Mouse (Mus musculus) heart, embryonic 12.5 days (tissue): Measurements from ENCODE around the gene F2. TPM values are rescaled to one million over a fixed set of nuclear protein-coding genes. Genes with fewer than 3 reads are reported as not detected.

Experiments used
- ATAC-seq: fragments of 200-750 bp; cut with Nextera tagmentation; 2 replicates; pipeline ENCODE4 v1.8.0; 2017; ENCODE audit warnings: moderate TSS enrichment, moderate library complexity; ENCODE audit not compliant: insufficient number of reproducible peaks, low FRiP score
- H3K27ac ChIP-seq: fragments of 300-500 bp; sonication (generic); 2 replicates; pipeline ENCODE4 v1.5.1; 2016; ENCODE audit warnings: mild to moderate bottlenecking, moderate library complexity; ENCODE audit not compliant: poor library complexity, severe bottlenecking
- H3K27me3 ChIP-seq: fragments of 300-500 bp; sonication (generic); replicated peaks from 2 replicates; pipeline ENCODE4 v1.6.1; 2016; ENCODE audit warnings: mild to moderate bottlenecking, moderate library complexity
- H3K36me3 ChIP-seq: fragments of 300-500 bp; sonication (generic); 2 replicates; pipeline ENCODE4 v1.6.1; 2016; ENCODE audit warnings: mild to moderate bottlenecking, moderate library complexity
- H3K4me1 ChIP-seq: fragments of 300-500 bp; sonication (generic); replicated peaks from 2 replicates; pipeline ENCODE4 v1.6.1; 2016; ENCODE audit warnings: mild to moderate bottlenecking
- H3K4me2 ChIP-seq: fragments of 300-500 bp; sonication (generic); 2 replicates; pipeline ENCODE4 v1.6.1; 2016; ENCODE audit warnings: mild to moderate bottlenecking, moderate library complexity
- H3K4me3 ChIP-seq: fragments of 300-500 bp; sonication (generic); 2 replicates; pipeline ENCODE4 v1.5.1; 2016; ENCODE audit warnings: mild to moderate bottlenecking
- H3K9ac ChIP-seq: fragments of 300-500 bp; sonication (generic); 2 replicates; pipeline ENCODE4 v1.6.1; 2016; ENCODE audit warnings: mild to moderate bottlenecking, moderate library complexity
- H3K9me3 ChIP-seq: fragments of 300-500 bp; sonication (generic); replicated peaks from 2 replicates; pipeline ENCODE4 v1.6.1; 2016; ENCODE audit warnings: mild to moderate bottlenecking, moderate library complexity
- WGBS: fragments of 180-500 bp; shearing (Covaris S2); methylation state at CpG from one replicate; pipeline ENCODE4 v1.1.7; 2016; 5-methylcytosine and 5-hydroxymethylcytosine counted together
- polyA plus RNA-seq: library from polyadenylated mRNA; unstranded; fragments of >200 nt; fragmentation: Nextera tagmentation; extraction: Ambion mirVana; gene quantifications from 2 replicates; pipeline ENCODE4 v1.2.1, GENCODE M21; 2016

The F2 gene
- polyA plus RNA-seq, result 0.60 and 2.2 TPM in 2 replicates

DNA sequence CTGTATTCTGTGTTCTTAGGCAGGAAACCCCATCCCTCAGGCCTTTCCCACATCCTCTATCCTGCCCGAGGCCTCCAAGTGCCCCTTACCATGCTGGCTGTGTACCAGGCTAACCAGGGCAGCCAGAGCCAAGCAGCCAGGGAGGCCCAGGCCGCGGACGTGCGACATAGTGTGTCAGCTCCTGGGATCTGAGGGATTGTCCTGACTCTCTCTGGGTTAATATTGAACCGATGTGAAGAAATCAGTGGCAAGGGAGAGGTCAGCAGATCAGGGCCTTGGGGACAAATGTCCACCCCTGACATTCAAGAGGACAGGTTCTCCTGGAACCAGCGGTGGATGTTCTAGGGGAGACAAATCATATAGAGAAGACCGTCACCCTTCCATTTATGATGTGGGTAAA is at the start of gene F2:
Gene F2 (minus strand): TSS at position 186 of the 400 bp plus-strand sequence.
- no peak for ATAC-seq
- no peaks in the 10 kb centered on the region for H3K9me3 ChIP-seq
- H3K4me3 ChIP-seq, result no peak within 1 kb of the TSS
- no peaks in the 10 kb centered on the region for H3K36me3 ChIP-seq
- no peak within 1 kb of the TSS for H3K9ac ChIP-seq
- H3K4me2 ChIP-seq, result no peak within 1 kb of the TSS
- 83% methylated on average over 8 of the region's 8 CpGs for WGBS
- no peaks in the 10 kb centered on the region for H3K27me3 ChIP-seq
- 0 out of 2 replicates have a peak, but pooled peaks cover 3% of the 10 kb centered on the region for H3K4me1 ChIP-seq
- no peak within 1 kb of the TSS for H3K27ac ChIP-seq

DNA sequence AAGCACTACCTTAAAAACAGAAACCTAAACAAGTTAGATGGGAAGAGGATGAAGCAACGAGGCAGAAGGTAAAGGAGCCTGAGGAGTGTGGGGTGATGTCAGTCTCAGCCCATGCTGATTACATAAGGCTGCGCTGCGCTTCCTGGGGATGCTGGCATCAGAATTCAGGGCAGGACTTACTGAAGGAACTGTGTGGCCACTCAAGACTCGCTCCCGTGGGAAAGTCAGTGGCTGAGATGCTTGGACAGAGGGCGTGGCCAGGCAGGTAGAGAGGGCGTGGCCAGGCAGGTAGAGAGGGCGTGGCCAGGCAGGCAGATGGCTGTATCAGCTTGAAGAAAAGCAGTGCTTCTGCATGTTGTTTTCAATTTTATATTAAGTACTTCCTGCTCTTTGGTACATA is 47.7 kb upstream of the F2 start:
- H3K27ac ChIP-seq, result no peak overlapping the region
- H3K27me3 ChIP-seq, result no peaks in the 10 kb centered on the region
- H3K4me2 ChIP-seq, result no peak overlapping the region
- H3K9ac ChIP-seq, result no peak overlapping the region
- no peak for ATAC-seq
- H3K4me1 ChIP-seq, result peaks cover 6% of the 10 kb centered on the region; the same call in 1 of the 2 replicates
- H3K36me3 ChIP-seq, result peaks cover 73% of the 10 kb centered on the region
- H3K9me3 ChIP-seq, result no peaks in the 10 kb centered on the region
- 75% methylated on average over 8 of the region's 8 CpGs for WGBS
- no peak overlapping the region for H3K4me3 ChIP-seq

DNA sequence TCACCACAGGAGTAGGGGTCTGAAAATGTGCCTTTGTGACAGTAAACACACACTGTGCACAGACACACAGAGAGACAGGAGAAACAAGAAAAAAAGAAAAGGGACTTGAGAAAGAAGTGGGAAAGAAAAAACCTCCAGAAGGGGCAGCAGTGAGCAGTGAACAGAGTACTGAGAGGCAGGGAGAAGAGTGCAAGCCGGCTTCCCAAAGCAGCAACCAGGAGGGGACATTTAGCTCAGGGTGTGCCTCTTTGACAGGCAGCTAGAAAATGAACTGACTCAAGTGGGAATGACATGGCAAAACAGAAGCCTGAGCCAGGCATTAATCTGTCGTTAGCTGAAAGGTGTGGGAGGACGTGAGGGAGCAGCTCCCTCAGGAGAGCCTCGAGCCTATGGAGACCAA is 46.6 kb upstream of the F2 start:
- H3K36me3 ChIP-seq, result peaks cover 75% of the 10 kb centered on the region
- no peak overlapping the region for H3K9ac ChIP-seq
- no peaks in the 10 kb centered on the region for H3K9me3 ChIP-seq
- H3K27ac ChIP-seq, result no peak overlapping the region
- 0 out of 2 replicates have a peak, but pooled peaks have one; percentile 36 for ATAC-seq
- H3K4me3 ChIP-seq, result no peak overlapping the region
- no peaks in the 10 kb centered on the region for H3K27me3 ChIP-seq
- H3K4me1 ChIP-seq, result peaks cover 6% of the 10 kb centered on the region; the same call in 1 of the 2 replicates
- WGBS, result 36% methylated on average over 4 of the region's 4 CpGs
- H3K4me2 ChIP-seq, result no peak overlapping the region

DNA sequence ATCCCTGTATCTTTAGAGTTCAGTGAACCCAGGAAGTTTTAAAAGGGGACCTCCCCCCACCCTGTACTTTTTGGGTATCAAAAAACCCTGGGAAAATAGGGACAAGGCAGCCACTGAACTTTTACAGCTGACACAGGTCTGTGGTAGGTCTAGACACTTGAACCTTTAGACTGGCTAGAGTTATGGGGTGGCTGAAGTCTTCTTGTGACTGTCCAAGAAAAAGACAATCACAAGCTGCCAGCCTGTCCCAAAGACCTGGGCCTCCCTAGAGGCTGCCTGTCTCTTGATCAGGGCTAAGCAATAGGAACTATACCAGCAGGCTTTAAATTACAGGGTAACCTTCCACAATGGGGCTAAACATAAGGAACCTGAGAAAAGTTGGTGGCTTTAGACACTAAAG is 40.7 kb upstream of the F2 start:
- Histone ChIP-seq H3K4me3 (no peak overlapping the region), H3K27ac (no peak overlapping the region), H3K27me3 (no peaks in the 10 kb centered on the region), H3K9me3 (no peaks in the 10 kb centered on the region), H3K36me3 (peaks cover 95% of the 10 kb centered on the region), H3K4me1 (no peaks in the 10 kb centered on the region), H3K4me2 (no peak overlapping the region), H3K9ac (no peak overlapping the region)
- no peak for ATAC-seq

DNA sequence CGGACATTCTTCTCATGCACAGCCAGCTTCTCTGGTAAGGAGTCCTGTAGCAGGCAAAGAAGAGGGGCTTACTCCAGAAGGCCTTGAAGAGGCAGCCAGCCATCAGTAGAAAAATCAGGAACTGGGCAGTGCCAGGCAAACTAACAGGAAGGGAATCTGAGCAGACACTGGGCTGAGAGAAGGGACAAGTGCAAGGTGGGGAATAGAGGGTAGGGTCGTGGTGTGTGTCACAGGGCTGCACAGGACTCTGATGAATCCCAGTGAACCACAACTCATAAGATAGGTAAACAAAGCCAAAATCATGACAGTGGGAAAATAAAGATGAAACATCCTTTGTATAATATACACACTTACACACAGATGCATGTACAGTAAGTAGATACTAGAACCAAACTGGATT is 40.2 kb upstream of the F2 start:
- Histone ChIP-seq H3K4me1 (no peaks in the 10 kb centered on the region), H3K27me3 (no peaks in the 10 kb centered on the region), H3K27ac (no peak overlapping the region), H3K9me3 (no peaks in the 10 kb centered on the region), H3K9ac (no peak overlapping the region), H3K4me2 (no peak overlapping the region), H3K4me3 (no peak overlapping the region), H3K36me3 (peaks cover 95% of the 10 kb centered on the region)
- no peak for ATAC-seq
- WGBS, result 72% methylated on average over 2 of the region's 2 CpGs

DNA sequence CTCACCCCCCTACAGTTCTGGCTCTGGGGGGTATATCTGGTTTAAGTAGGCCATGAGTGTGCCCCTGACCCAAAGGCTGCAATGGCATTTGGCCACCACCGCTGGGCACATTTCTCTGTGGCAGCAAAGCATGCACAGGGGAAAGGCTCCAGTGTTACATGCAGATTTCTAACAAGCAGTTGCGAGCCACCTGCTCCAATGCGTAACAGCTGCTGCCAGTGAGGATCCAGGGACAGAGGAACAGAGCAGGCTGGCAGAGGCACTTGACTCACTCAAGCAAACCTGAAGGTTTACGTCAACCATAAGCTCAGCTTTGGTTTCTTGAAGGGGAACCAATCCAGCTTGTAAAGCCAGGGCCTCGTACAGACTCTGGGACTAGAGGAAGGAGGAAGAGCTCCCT is 38.7 kb upstream of the F2 start:
- peaks cover 95% of the 10 kb centered on the region for H3K36me3 ChIP-seq
- no peak overlapping the region for H3K4me2 ChIP-seq
- H3K27ac ChIP-seq, result no peak overlapping the region
- H3K27me3 ChIP-seq, result no peaks in the 10 kb centered on the region
- no peak overlapping the region for H3K4me3 ChIP-seq
- H3K4me1 ChIP-seq, result no peaks in the 10 kb centered on the region
- no peak for ATAC-seq
- H3K9ac ChIP-seq, result no peak overlapping the region
- 92% methylated on average over 5 of the region's 5 CpGs for WGBS
- no peaks in the 10 kb centered on the region for H3K9me3 ChIP-seq

DNA sequence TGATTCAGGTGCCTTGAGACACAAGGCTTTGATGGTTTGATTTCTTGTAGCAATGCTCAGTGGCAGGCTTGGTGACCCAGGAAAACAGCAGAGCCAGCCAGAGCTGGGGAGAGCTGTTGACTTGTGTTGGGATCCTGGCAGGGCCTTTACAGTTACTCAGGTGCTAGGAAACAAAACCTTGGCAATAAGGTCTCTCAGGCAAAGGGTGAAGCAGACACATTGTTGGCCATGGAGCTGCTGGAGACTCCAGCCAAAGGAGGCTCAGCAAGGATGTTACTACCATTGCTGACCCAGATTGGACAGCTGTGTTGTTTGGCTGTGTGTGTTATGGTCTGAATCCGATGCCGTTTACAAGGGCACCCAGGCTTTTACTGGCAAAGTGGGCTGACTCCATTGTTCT is 37.4 kb upstream of the F2 start:
- Histone ChIP-seq H3K27ac (no peak overlapping the region), H3K36me3 (peaks cover 97% of the 10 kb centered on the region), H3K9me3 (no peaks in the 10 kb centered on the region), H3K4me2 (no peak overlapping the region), H3K27me3 (no peaks in the 10 kb centered on the region), H3K9ac (no peak overlapping the region), H3K4me3 (no peak overlapping the region), H3K4me1 (no peaks in the 10 kb centered on the region)
- ATAC-seq, result no peak
- 88% methylated on average over 2 of the region's 2 CpGs for WGBS

DNA sequence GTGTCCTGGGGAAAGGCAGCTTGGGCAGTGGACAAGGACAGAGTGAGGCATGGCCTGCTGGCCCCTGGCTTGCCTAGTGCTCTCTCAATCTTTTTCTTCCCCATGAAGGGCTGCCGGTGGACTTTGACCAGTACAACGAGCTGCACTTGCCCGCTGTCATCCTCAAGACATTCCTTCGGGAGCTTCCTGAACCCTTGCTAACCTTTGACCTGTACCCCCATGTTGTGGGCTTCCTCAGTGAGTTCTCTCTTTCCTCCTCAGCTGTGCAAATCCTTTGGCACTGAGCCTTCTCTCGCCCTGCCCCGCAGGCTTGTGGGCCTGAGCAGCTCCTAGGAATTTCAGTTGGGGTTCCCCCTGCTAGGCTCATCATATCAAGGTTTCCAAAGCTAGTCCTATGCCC is 33.8 kb upstream of the F2 start:
- Histone ChIP-seq H3K9me3 (no peaks in the 10 kb centered on the region), H3K27ac (no peak overlapping the region), H3K27me3 (no peaks in the 10 kb centered on the region), H3K4me1 (peaks cover 4% of the 10 kb centered on the region; the same call in 1 of the 2 replicates), H3K9ac (no peak overlapping the region), H3K4me2 (no peak overlapping the region), H3K4me3 (no peak overlapping the region), H3K36me3 (peaks cover 92% of the 10 kb centered on the region)
- ATAC-seq, result no peak
- 83% methylated on average over 6 of the region's 6 CpGs for WGBS

DNA sequence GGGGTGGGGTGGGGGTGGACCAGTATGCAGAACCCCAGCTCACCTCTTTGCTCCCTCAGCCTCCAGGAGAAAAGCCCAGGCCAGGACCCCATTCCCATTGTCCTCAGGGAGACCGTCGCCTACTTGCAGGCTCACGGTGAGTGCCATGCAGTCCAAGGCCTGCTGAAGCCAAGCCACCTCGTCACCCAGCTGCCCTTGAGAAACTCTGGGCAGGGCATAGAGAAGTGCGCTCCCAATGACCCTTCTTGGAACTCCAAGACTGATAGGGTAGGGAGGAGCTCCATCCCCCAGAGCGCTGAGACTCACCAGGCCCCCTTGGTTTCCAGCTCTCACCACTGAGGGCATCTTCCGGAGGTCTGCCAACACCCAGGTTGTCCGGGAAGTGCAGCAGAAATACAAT is 33.1 kb upstream of the F2 start:
- no peak overlapping the region for H3K9ac ChIP-seq
- H3K9me3 ChIP-seq, result no peaks in the 10 kb centered on the region
- no peak overlapping the region for H3K4me2 ChIP-seq
- H3K27ac ChIP-seq, result no peak overlapping the region
- no peak for ATAC-seq
- no peaks in the 10 kb centered on the region for H3K27me3 ChIP-seq
- H3K4me3 ChIP-seq, result no peak overlapping the region
- peaks cover 4% of the 10 kb centered on the region; the same call in 1 of the 2 replicates for H3K4me1 ChIP-seq
- 87% methylated on average over 8 of the region's 8 CpGs for WGBS
- peaks cover 91% of the 10 kb centered on the region for H3K36me3 ChIP-seq

DNA sequence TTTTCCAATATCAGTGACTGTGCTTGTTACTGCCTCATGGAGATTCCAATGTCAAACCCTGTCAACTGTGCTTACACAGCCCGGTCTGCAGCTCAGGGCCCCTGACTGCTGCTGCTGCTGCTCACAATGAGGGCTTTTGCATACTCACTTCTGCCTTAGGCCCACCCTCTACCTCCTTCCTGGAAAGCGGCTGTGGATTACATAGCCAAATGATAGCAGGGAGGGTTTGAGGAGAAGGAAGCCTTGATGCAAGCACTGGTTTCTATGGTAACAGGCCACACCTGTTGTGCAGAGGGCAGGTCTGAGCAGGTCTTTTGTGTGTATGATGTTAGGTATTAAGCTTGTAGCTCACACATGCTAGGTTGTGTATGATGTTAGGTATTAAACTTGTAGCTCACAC is 31.5 kb upstream of the F2 start:
- Histone ChIP-seq H3K9me3 (no peaks in the 10 kb centered on the region), H3K27me3 (no peaks in the 10 kb centered on the region), H3K4me1 (peaks cover 4% of the 10 kb centered on the region; the same call in 1 of the 2 replicates), H3K9ac (no peak overlapping the region), H3K36me3 (peaks cover 94% of the 10 kb centered on the region), H3K4me2 (no peak overlapping the region), H3K4me3 (no peak overlapping the region), H3K27ac (no peak overlapping the region)
- ATAC-seq, result no peak
- 59% methylated on average over 2 of the region's 2 CpGs for WGBS

DNA sequence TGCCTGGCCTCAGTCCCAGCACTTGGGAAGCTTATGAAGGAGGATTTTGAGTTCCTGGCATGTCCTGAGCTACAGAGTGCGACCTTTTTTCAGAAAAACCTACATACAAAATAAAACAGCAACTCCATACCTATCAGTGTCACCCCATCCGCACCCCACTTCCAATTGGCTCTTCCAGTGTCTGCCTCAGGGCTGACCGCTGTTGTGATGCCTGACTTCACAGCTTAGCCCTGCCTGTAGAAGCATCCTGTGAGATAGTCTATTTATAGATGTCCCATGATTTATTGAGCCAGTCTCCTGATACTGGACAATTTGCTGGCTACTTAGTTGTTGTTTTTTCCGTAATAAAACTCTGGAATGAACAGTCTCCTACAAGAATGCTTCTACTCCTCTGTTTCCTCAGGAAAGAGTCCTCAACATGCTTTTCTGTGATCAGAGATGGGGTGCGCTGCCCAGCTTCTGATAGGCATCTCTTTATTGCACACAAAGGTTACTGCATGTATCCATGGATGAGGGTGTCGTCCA is 30.2 kb upstream of the F2 start:
- H3K27me3 ChIP-seq, result no peaks in the 10 kb centered on the region
- H3K9ac ChIP-seq, result no peak overlapping the region
- no peak overlapping the region for H3K27ac ChIP-seq
- peaks cover 93% of the 10 kb centered on the region for H3K36me3 ChIP-seq
- no peak for ATAC-seq
- no peak overlapping the region for H3K4me3 ChIP-seq
- no peaks in the 10 kb centered on the region for H3K9me3 ChIP-seq
- H3K4me1 ChIP-seq, result peaks cover 4% of the 10 kb centered on the region; the same call in 1 of the 2 replicates
- H3K4me2 ChIP-seq, result no peak overlapping the region
- 83% methylated on average over 6 of the region's 6 CpGs for WGBS

DNA sequence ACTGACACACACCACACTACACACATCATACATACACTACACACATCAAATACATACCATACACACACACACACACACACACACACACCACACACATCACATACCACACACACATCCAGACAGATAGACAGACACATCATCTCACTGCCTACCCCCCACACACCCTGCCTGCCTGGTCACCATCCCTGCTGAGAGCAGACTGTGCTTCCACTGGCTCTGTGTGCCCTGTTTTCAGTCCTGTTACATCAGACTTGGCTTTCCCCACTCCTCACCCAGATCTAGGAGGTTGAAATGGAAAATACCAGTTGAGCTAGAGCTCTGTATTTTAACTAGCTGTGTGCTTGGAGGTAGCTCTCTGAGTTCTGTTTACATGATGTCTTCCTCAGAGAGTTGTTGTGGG is 28.6 kb upstream of the F2 start:
- H3K4me1 ChIP-seq, result peaks cover 4% of the 10 kb centered on the region; the same call in 1 of the 2 replicates
- H3K27ac ChIP-seq, result no peak overlapping the region
- H3K4me2 ChIP-seq, result no peak overlapping the region
- no peaks in the 10 kb centered on the region for H3K27me3 ChIP-seq
- no peak overlapping the region for H3K4me3 ChIP-seq
- peaks cover 91% of the 10 kb centered on the region for H3K36me3 ChIP-seq
- no peak overlapping the region for H3K9ac ChIP-seq
- no peak for ATAC-seq
- no peaks in the 10 kb centered on the region for H3K9me3 ChIP-seq
